Mouse (Mus musculus): ENCODE results near the gene Kcmf1.
"Not testable (repeated sequence)": the region's sequence is repeated elsewhere in the genome, so short reads cannot be mapped to it uniquely, and the experiment has no call there.

Gene Kcmf1

GRCm38 (mm10) chr6:72840867-72841780 is 58.7 kb downstream of the Kcmf1 start:
- DNase-seq, result no peak

- no peak for DNase-seq
Observed at GRCm38 (mm10) chr6:72837756-72838155, 62.0 kb downstream of the Kcmf1 start.

GRCm38 (mm10) chr6:72834518-72834917 is 65.3 kb downstream of the Kcmf1 start:
- DNase-seq, result no peak

- DNase-seq, result no peak
Observed at GRCm38 (mm10) chr6:72831858-72832257, 67.9 kb downstream of the Kcmf1 start.

- peak; percentile 77 to 90 for DNase-seq
Observed at GRCm38 (mm10) chr6:72831276-72831675, 68.5 kb downstream of the Kcmf1 start.

- DNase-seq, result peak in 1 of 2 experiments; percentile 32
Observed at GRCm38 (mm10) chr6:72828857-72829256, 70.9 kb downstream of the Kcmf1 start.

- not testable (repeated sequence) for DNase-seq
Observed at GRCm38 (mm10) chr6:72828037-72828436, 71.7 kb downstream of the Kcmf1 start.

- DNase-seq, result no peak
Observed at GRCm38 (mm10) chr6:72825762-72826161, 74.0 kb downstream of the Kcmf1 start.

- DNase-seq, result peak; percentile 29
Observed at GRCm38 (mm10) chr6:72824971-72825737, 74.6 kb downstream of the Kcmf1 start.

- no peak for DNase-seq
Observed at GRCm38 (mm10) chr6:72813456-72813855, 86.3 kb downstream of the Kcmf1 start.

- DNase-seq, result peak in 1 of 2 experiments; percentile 37
Observed at GRCm38 (mm10) chr6:72810248-72810647, 89.5 kb downstream of the Kcmf1 start.

- no peak for DNase-seq
Observed at GRCm38 (mm10) chr6:72809522-72810149, 90.1 kb downstream of the Kcmf1 start.

- no peak for DNase-seq
Observed at GRCm38 (mm10) chr6:72808342-72808741, 91.4 kb downstream of the Kcmf1 start.

GRCm38 (mm10) chr6:72803669-72804068 is 96.1 kb downstream of the Kcmf1 start:
- no peak for DNase-seq

- no peak for DNase-seq
Observed at GRCm38 (mm10) chr6:72802119-72802518, 97.7 kb downstream of the Kcmf1 start.

GRCm38 (mm10) chr6:72800641-72801040 is 99.1 kb downstream of the Kcmf1 start:
- DNase-seq, result no peak

- no peak for DNase-seq
Observed at GRCm38 (mm10) chr6:72797763-72798162, 102.0 kb downstream of the Kcmf1 start.

GRCm38 (mm10) chr6:72795444-72795843 is 104.3 kb downstream of the Kcmf1 start:
- no peak for DNase-seq

GRCm38 (mm10) chr6:72794870-72795269 is 104.9 kb downstream of the Kcmf1 start:
- no peak for DNase-seq

- DNase-seq, result peak; percentile 12 to 21
Observed at GRCm38 (mm10) chr6:72792641-72793040, 107.1 kb downstream of the Kcmf1 start.
